Mouse (Mus musculus) embryonic fibroblast, embryonic 13.5 days (primary cell): ENCODE measurements at regions not wholly inside any gene's neighbourhood (a gene's known extent, or its start where the extent isn't known, plus 50 kb on each side); places are given as distances from the start of the nearest gene placed in this dataset.

Source experiments
- CTCF ChIP-seq: IDR thresholded peaks from 2 replicates; pipeline ENCODE4 v1.5.1; 2011; ENCODE audit warnings: mild to moderate bottlenecking, control low read depth, low read length, moderate library complexity, borderline replicate concordance; ENCODE audit not compliant: insufficient read depth
- POLR2A ChIP-seq: IDR thresholded peaks from 2 replicates; pipeline ENCODE4 v1.6.1; 2011; ENCODE audit warnings: low read depth, mild to moderate bottlenecking, control low read depth, low read length, moderate library complexity

DNA sequence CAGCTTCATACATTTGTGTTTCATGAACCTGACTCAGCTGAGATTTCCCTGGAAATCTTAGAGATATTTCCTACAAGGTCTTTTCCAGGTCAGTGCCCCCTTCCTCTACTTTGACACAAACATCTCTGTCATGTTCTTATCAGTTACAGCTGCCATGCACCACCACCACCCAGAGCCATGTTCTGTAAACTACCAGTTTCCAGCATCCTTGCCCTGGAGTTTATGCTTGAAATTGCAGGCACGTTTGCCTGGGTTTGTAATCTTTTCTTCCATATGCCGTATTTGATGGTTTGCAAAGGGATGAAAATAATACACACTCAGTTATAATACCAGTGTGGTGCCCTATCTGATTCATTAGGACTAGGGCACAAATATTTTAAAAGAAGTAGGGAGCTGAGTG, 176.6 kb upstream of the Hnrnpa3 start:
- TF ChIP-seq CTCF (no peak), POLR2A (no peak)
